Mouse (Mus musculus) B cell, adult 62 days (primary cell): ENCODE data around the gene Zdhhc14. TPM values are rescaled to one million over a fixed set of nuclear protein-coding genes. Genes with fewer than 3 reads are reported as not detected.

Experiments used
- total RNA-seq: library from RNA; stranded (reverse); gene quantifications from 4 replicates; pipeline ENCODE4 v1.2.4, GENCODE M21; 2023

The Zdhhc14 gene
- 15.5 to 17.0 TPM (median 16.5 TPM) in 4 replicates for total RNA-seq

DNA sequence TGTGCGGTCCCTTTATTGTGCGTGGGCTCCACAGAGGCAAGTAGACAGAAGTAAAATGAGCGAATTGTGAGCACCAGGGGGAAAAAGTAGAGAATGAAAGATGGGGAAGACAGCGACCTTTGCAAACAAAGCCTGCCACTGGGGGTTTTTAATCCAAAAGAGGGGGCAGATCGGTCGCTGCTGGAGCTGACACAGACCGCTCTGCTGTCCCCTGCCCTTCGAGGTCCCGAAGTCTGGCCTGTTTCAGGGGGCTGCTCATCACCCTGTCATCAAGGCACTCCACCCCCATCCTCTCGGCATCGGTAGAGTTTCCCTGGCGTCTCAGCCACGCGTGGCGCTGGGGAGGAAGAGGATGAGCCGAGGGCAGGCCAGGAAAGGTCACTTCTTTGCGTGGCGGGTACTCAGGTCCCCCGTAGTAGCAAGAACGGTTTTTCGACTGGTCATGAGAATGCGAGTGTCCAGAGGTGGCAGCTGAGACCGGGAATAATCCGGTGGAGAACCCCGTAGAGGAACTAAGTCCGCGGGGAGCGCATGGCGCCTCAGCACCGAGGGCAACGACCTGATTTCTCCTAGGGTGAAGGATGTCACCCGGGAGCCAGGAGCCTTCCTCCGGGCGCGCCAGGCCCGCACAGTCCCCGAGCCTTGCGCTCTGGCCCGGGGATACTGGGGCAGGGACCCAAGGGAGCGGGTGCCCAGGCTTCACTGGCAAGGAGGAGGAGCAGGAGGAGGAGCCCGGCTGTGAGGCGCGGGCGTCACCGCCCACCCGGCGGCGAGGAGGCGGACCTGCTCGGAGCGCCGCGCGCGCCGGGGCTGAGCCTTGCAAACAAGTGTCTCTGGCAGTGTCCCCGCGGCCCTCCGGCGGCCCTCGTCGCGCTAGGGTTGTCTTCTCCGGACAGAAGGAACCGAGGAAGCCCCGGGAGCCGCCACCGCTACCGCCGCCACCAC lies at the start of gene Zdhhc14:
TSS of gene Zdhhc14 (plus strand) at position 757 of the 945 bp plus-strand sequence.

Other genes with a start within 250 kb of the Zdhhc14 start
- gene Ldhal6b, start 73.8 kb upstream of the Zdhhc14 start, total RNA-seq = 1.4 to 2.4 TPM (median 2.1 TPM) in 4 replicates
- 36.4 to 43.5 TPM (median 40.3 TPM) in 4 replicates for gene Tmem242, start 52.3 kb upstream of the Zdhhc14 start, total RNA-seq